Mouse (Mus musculus) neural tube, embryonic 15.5 days (tissue): ENCODE data around the gene Snrpc. TPM values are rescaled to one million over a fixed set of nuclear protein-coding genes. Genes with fewer than 3 reads are reported as not detected.

Source experiments
- ATAC-seq: fragments of 200-750 bp; cut with Nextera tagmentation; 2 replicates; pipeline ENCODE4 v1.8.0; 2017; ENCODE audit warnings: mild to moderate bottlenecking, moderate TSS enrichment, moderate library complexity; ENCODE audit not compliant: low FRiP score
- H3K27ac ChIP-seq: fragments of 300-500 bp; sonication (generic); replicated peaks from 2 replicates; pipeline ENCODE4 v1.5.1; 2015; ENCODE audit warnings: mild to moderate bottlenecking, inconsistent platforms
- H3K27me3 ChIP-seq: fragments of 300-500 bp; sonication (generic); replicated peaks from 2 replicates; pipeline ENCODE4 v1.6.1; 2015; ENCODE audit warnings: inconsistent platforms
- H3K36me3 ChIP-seq: fragments of 300-500 bp; sonication (generic); 2 replicates; pipeline ENCODE4 v1.6.1; 2015; ENCODE audit warnings: inconsistent platforms
- H3K4me1 ChIP-seq: fragments of 300-500 bp; sonication (generic); 2 replicates; pipeline ENCODE4 v1.6.1; 2015; ENCODE audit warnings: inconsistent platforms
- H3K4me2 ChIP-seq: fragments of 300-500 bp; sonication (generic); 2 replicates; pipeline ENCODE4 v1.6.1; 2015; ENCODE audit warnings: inconsistent platforms, mild to moderate bottlenecking, moderate library complexity
- H3K4me3 ChIP-seq: fragments of 300-500 bp; sonication (generic); replicated peaks from 2 replicates; pipeline ENCODE4 v1.5.1; 2015; ENCODE audit warnings: mild to moderate bottlenecking, inconsistent platforms
- H3K9ac ChIP-seq: fragments of 300-500 bp; sonication (generic); replicated peaks from 2 replicates; pipeline ENCODE4 v1.6.1; 2015; ENCODE audit warnings: mild to moderate bottlenecking, inconsistent platforms
- H3K9me3 ChIP-seq: fragments of 300-500 bp; sonication (generic); replicated peaks from 2 replicates; pipeline ENCODE4 v1.6.1; 2016; ENCODE audit warnings: inconsistent platforms
- WGBS: fragments of 180-500 bp; shearing (Covaris S2); methylation state at CpG from one replicate; pipeline ENCODE4 v1.1.7; 2015; ENCODE audit warnings: mixed read lengths; 5-methylcytosine and 5-hydroxymethylcytosine counted together
- polyA plus RNA-seq: library from polyadenylated mRNA; unstranded; fragments of >200 nt; fragmentation: Nextera tagmentation; extraction: Ambion mirVana; gene quantifications from 2 replicates; pipeline ENCODE4 v1.2.1, GENCODE M21; 2015

The Snrpc gene
- polyA plus RNA-seq, 1 experiment from 2014 or later = 211 TPM

DNA sequence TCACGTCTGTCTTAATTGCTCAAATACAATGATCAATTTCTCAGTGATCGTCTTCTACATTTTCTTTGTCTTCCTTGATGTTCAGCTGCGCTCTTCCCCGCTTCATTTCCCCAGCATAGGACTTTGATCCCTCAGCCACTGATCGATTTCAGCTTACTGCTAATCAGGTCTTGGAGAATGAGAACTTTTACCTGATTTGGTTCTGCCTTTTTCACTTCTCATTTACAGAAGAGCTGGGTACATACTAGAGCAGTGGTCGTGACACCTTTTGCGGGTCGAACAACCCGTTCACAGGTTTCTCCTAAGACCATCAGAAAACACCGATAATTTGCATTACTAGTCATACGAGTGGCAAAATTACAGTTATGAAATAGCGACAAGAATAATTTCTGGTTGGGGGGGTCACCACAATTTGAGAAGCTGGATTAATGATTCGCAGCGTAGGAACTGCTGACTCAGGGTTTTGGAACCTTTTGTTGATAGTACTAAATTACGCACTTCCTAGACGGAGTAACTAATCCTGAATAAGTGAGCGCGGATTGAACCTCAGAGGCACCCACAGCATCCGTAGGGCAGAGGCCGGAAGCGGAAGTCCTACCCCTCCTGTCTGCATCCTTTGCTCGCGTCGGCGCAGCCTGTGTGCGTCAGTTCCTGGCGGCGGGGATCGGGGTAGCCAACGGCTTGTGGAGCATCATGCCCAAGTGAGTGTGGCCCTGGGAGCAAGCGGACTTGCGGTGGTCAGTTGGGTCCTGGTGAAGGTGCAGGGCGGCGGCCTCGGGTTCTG is 1.7 kb downstream of the Snrpc start:
- peak overlapping the region; percentile 89 for H3K4me3 ChIP-seq
- H3K9me3 ChIP-seq = no peaks in the 10 kb centered on the region
- peak overlapping the region; percentile 74 for H3K4me2 ChIP-seq
- H3K9ac ChIP-seq = peak overlapping the region; percentile 73
- peak overlapping the region; percentile 76 for H3K27ac ChIP-seq
- ATAC-seq = peak; percentile 97
- H3K4me1 ChIP-seq = peaks cover 19% of the 10 kb centered on the region
- peaks cover 7% of the 10 kb centered on the region; the same call in 1 of the 2 replicates for H3K27me3 ChIP-seq
- 3% methylated on average over 35 of the region's 35 CpGs for WGBS
- peaks cover 25% of the 10 kb centered on the region for H3K36me3 ChIP-seq

DNA sequence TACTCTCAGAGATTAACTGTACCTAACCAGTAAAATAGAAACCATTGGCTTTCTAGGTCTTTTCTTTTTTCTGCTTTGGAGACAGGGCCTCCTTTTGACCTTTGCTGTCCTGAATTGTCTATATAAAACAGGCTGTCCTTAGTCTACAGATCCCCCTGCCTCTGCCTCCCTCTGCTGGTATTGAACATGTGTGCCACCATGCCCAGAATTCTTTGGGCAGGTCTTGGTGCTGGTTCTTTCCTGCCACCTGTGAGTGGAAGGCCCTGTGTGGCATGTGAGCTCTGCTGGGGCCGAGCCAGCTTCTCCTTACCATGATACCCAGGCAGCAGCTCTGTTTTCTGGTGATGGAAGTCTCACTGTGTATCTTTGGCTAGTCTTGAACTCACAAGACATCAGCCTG is 10.4 kb downstream of the Snrpc start:
- ATAC-seq = no peak
- no peaks in the 10 kb centered on the region for H3K9me3 ChIP-seq
- H3K4me3 ChIP-seq = no peak overlapping the region
- no peak overlapping the region for H3K27ac ChIP-seq
- WGBS = 97% methylated on average over 1 of the region's 1 CpGs
- H3K27me3 ChIP-seq = no peaks in the 10 kb centered on the region
- H3K9ac ChIP-seq = no peak overlapping the region
- no peak overlapping the region for H3K4me2 ChIP-seq
- H3K36me3 ChIP-seq = peaks cover 87% of the 10 kb centered on the region
- H3K4me1 ChIP-seq = no peaks in the 10 kb centered on the region

DNA sequence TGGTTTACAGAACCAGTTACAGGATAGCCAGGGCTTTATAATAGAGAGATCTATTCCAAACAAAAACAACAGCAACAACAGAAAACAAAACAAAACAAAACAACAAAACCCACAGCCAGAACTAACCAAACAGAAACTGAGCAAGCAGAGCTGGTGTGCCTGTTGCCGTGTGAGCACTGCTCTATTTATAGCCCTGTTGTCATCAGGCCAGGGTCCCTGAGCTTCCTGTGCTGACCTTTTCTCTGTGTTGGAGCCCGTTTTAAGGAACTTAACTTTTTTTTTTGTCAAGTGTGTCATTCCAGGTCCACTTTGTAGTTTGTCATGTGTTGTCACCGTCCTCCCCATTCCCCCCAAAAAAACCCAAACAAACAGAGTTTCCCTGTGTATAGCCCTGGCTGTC is 13.1 kb downstream of the Snrpc start:
- no peak overlapping the region for H3K9ac ChIP-seq
- H3K36me3 ChIP-seq = peaks cover 78% of the 10 kb centered on the region
- H3K27ac ChIP-seq = no peak overlapping the region
- WGBS = 74% methylated on average over 3 of the region's 3 CpGs
- no peak for ATAC-seq
- H3K9me3 ChIP-seq = no peaks in the 10 kb centered on the region
- no peak overlapping the region for H3K4me2 ChIP-seq
- H3K4me3 ChIP-seq = no peak overlapping the region
- 0 out of 2 replicates have a peak, but pooled peaks cover 2% of the 10 kb centered on the region for H3K4me1 ChIP-seq
- no peaks in the 10 kb centered on the region for H3K27me3 ChIP-seq

DNA sequence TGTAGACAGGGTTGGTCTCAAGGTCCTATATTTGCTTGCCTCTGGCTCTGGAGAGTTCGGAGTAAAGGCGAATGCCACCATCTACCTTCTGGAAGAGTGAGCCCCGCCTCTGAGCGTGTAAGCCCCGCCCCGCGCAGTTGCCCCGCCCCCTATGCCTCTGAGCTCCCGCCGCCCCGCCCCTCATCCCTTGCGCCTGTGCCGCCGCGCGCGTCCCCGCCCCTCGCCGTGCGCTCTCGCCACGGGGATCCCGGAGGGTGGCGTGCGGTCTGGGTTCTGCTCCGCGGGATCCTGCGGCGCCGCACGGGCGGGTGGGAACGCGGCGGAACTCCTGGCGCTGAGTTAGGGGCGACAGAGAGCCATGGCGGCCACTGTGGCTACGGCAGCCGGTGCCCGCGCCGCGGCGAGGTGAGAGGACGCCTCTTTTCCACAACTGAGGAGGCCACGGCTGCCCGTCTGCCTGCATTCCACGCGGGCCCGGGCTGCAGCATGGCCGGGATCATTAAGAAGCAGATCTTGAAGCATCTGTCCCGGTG is 18.4 kb downstream of the Snrpc start, which contains the start of gene Uhrf1bp1:
Gene Uhrf1bp1 (plus strand): TSS at position 177 of the 533 bp plus-strand sequence.
- peak within 1 kb of the TSS; percentile 69 for H3K9ac ChIP-seq
- WGBS = under 1% methylated on average over 54 of the region's 54 CpGs

DNA sequence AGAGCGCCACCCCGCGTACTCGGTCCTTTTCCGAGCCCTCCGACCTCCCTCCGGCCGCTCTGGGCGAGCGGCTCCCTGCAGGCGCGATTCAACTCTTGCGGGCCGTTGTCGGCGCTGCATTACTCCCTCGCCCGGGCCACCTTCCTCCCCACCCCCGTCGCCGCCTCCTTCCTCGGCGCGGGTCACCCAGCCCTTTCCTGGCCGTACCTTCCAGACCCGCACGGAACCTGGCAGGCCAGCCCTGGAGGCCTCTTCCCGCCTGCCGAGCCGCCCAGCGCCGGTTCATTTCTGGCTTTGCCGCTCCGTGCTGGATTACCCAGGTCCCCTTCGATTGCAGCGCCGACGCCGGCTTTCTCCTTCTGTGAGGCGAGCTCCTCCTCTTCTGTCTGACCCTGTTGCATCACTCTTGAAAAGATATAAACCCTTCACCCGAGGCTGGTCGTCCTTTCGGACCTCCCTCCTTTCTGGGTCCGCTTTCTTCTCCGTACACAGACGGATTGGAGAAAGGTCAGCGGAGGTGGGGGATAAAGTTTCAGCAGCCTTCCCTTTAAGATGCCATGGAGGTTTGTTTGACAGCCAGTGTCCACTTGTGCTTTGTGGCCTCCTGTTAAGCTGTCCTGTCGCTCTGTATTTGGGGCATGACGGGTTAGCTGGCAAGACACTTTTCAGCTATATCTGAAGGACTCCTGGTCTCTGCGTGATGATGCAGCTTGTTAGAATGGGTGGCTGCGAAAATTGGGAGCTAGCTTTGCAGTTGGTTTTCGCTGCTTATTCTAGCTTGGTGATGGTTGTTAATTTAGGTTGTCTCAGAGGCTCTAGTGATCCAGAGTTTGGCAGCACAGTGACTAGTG is 19.1 kb downstream of the Snrpc start:
- 2% methylated on average over 46 of the region's 52 CpGs for WGBS
- peak overlapping the region; percentile 82 for H3K4me2 ChIP-seq
- peak overlapping the region; percentile 90 for H3K4me3 ChIP-seq
- H3K4me1 ChIP-seq = peaks cover 35% of the 10 kb centered on the region
- peak overlapping the region; percentile 86 for H3K27ac ChIP-seq
- H3K27me3 ChIP-seq = no peaks in the 10 kb centered on the region
- H3K9ac ChIP-seq = peak overlapping the region; percentile 69
- peak; percentile 67; the same call in 1 of the 2 replicates for ATAC-seq
- no peaks in the 10 kb centered on the region for H3K9me3 ChIP-seq
- peaks cover 23% of the 10 kb centered on the region for H3K36me3 ChIP-seq

More for the DNA sequence above, 18.4 kb downstream of the Snrpc start, which contains the start of gene Uhrf1bp1:
- Histone ChIP-seq H3K36me3 (peaks cover 27% of the 10 kb centered on the region), H3K27ac (peak within 1 kb of the TSS; percentile 86), H3K4me2 (peak within 1 kb of the TSS; percentile 82), H3K27me3 (no peaks in the 10 kb centered on the region), H3K4me3 (peak within 1 kb of the TSS; percentile 90), H3K4me1 (peaks cover 35% of the 10 kb centered on the region), H3K9me3 (no peaks in the 10 kb centered on the region)
- ATAC-seq = peak; percentile 92

DNA sequence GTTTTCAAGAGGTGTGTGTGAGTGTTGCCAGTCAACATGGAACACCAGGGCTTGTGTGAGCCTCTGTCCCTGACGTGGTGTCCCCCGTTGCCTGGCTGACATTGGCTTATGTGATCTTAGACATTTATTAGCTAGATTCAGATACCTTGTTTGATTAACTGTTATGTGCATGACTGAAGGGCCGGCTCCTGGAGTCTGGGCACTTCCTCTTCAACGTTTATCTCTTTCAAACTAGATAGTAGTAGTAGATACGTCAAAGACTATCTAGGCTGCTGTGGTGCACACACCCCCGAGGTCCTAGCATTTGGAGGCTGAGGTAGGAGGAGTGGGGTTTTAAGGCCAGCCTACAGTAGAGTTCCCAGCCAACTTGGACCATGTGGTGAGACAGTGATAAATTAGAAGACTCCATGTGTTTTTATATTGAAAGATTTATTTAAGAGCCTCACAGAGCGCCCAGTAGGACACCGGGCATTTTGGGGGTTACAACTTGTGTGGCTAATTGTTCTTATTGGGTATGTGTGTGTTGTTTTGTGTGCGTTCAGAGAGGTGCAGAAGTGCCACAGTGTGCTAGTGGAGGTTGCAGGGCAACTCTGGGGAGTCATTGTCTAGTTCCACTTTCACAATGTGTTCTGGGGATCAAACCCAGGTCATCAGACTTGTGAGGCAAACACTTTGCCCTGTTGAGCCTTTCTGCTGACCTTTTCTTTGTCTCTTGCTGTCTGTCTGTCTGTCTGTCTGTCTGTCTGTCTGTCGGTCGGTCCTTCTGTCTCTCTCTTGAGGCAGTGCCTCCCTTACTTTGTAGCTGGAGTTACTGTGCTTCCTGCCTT is 19.9 kb downstream of the Snrpc start:
- Histone ChIP-seq H3K9me3 (no peaks in the 10 kb centered on the region), H3K4me1 (peaks cover 35% of the 10 kb centered on the region), H3K4me2 (peak overlapping the region; percentile 82), H3K36me3 (peaks cover 15% of the 10 kb centered on the region), H3K4me3 (peak overlapping the region; percentile 90), H3K9ac (peak overlapping the region; percentile 69), H3K27me3 (no peaks in the 10 kb centered on the region), H3K27ac (0 out of 2 replicates have a peak overlapping the region, but pooled peaks have one; percentile 86)
- ATAC-seq = no peak
- 34% methylated on average over 11 of the region's 11 CpGs for WGBS

DNA sequence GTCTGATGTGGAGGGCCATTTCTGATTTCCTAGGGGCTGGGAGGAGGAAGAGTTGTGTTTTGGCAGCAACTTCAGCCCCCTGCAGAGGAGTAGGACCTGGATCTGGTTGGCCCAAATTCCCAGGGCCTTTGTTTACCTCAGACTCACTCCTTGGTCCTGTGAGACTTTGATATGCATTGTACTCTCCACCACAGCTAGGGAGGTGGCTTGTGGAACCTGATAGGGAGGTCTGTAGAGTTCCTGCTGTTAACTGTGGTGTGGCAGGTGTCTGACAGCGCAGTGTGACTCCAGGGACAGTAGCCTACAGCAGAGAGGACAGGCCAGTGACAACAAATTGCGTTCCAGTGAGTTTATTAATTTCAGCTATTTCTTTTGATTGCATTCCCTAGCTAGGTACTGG is 21.2 kb downstream of the Snrpc start:
- 28% methylated on average over 2 of the region's 2 CpGs for WGBS
- Histone ChIP-seq H3K4me2 (no peak overlapping the region), H3K4me3 (no peak overlapping the region), H3K4me1 (peaks cover 35% of the 10 kb centered on the region), H3K27ac (no peak overlapping the region), H3K9ac (no peak overlapping the region), H3K9me3 (no peaks in the 10 kb centered on the region), H3K27me3 (no peaks in the 10 kb centered on the region), H3K36me3 (peaks cover 7% of the 10 kb centered on the region; the same call in 1 of the 2 replicates)
- no peak for ATAC-seq

DNA sequence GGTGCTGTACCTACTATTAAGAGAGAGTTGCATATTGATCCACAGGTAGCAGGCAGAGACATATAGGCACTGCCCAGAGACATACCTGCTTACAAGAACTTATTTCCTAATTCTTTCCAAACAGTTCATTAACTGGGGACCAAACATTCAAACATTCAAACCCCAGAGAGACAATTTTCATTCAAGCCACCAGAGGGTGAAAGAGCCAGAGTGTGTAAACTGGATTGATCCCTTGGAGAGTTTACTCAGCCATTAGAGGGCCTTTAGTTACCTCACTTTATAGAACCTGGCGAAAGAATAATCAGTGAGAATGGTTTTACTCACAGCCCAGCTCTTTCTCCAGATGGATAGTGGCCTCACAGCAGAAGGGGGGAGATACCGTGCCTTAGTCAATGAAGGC is 27.5 kb downstream of the Snrpc start:
- no peaks in the 10 kb centered on the region for H3K36me3 ChIP-seq
- no peaks in the 10 kb centered on the region for H3K9me3 ChIP-seq
- H3K4me3 ChIP-seq = no peak overlapping the region
- WGBS = 57% methylated on average over 2 of the region's 2 CpGs
- ATAC-seq = no peak
- peaks cover 10% of the 10 kb centered on the region; the same call in 1 of the 2 replicates for H3K4me1 ChIP-seq
- H3K27me3 ChIP-seq = no peaks in the 10 kb centered on the region
- H3K4me2 ChIP-seq = no peak overlapping the region
- H3K9ac ChIP-seq = no peak overlapping the region
- H3K27ac ChIP-seq = no peak overlapping the region

DNA sequence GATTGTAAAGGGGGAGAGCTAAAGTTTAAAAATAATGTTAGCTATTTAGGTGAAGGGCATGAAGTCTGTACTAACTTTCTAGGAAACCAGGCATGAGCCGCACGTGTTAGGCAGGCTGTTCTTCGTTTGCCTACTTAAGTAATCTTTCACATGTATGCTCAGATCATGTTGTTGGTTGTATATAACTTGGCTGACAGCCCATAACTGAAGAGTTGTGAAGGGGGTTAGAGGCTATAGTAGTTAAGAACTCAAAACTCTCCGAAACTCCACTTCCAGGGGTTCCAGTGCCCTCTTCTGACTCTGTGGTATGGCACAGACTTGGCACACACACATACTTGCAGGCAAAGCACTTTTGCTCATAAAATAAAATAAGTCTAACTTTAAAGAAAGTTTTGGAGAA is 28.8 kb downstream of the Snrpc start:
- no peaks in the 10 kb centered on the region for H3K27me3 ChIP-seq
- H3K9me3 ChIP-seq = no peaks in the 10 kb centered on the region
- no peak for ATAC-seq
- no peak overlapping the region for H3K4me2 ChIP-seq
- no peak overlapping the region for H3K27ac ChIP-seq
- no peaks in the 10 kb centered on the region for H3K36me3 ChIP-seq
- no peak overlapping the region for H3K4me3 ChIP-seq
- WGBS = 92% methylated on average over 4 of the region's 4 CpGs
- peaks cover 4% of the 10 kb centered on the region; the same call in 1 of the 2 replicates for H3K4me1 ChIP-seq
- H3K9ac ChIP-seq = no peak overlapping the region

DNA sequence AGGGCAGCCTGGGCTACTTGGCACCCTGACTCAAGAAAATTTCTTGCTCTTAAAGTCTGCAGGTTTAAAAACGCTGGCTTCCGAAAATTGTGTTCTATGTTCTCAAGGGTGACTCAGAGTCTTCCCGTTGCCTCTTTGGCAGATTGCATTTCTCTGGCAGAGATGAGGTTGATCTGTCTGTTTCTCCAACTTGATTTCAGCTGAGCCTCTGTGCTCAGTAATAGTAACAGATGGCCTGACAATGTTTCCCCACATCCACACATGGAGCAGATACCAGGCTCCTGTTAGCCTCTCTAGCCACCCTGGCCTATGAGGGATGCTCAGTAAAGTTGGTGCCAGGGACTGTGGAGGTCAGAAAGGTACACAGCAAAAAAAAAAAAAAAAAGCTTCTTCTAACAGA is 33.9 kb downstream of the Snrpc start:
- Histone ChIP-seq H3K9me3 (no peaks in the 10 kb centered on the region), H3K9ac (no peak overlapping the region), H3K27ac (no peak overlapping the region), H3K36me3 (no peaks in the 10 kb centered on the region), H3K4me2 (no peak overlapping the region), H3K4me1 (no peaks in the 10 kb centered on the region), H3K4me3 (no peak overlapping the region), H3K27me3 (no peaks in the 10 kb centered on the region)
- ATAC-seq = no peak
- 87% methylated on average over 3 of the region's 3 CpGs for WGBS

DNA sequence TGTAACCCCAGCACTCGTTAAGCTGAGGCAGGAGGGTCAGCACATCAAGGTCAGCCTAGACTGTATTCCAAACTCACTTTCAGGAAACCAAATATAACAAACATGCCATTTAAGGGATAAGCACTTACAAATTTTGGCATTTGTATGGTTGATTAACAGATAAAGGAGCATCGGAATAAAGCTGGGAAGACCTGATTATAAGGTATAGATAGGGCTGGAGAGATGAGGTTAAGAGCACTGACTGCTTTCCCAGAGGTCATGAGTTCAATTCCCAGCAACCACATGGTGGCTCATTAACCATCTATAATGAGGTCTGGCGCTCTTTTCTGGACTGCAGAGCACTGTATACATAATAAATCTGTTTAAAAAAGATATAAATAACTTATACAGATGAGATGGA is 35.6 kb downstream of the Snrpc start:
- no peaks in the 10 kb centered on the region for H3K4me1 ChIP-seq
- WGBS = 66% methylated on average over 3 of the region's 3 CpGs
- no peaks in the 10 kb centered on the region for H3K9me3 ChIP-seq
- no peaks in the 10 kb centered on the region for H3K27me3 ChIP-seq
- peaks cover 6% of the 10 kb centered on the region; the same call in 1 of the 2 replicates for H3K36me3 ChIP-seq
- no peak overlapping the region for H3K4me2 ChIP-seq
- no peak overlapping the region for H3K9ac ChIP-seq
- no peak overlapping the region for H3K4me3 ChIP-seq
- no peak overlapping the region for H3K27ac ChIP-seq
- no peak for ATAC-seq
